Mouse (Mus musculus) heart, embryonic 15.5 days (tissue): ENCODE measurements around the gene Vps26b. TPM values are rescaled to one million over a fixed set of nuclear protein-coding genes. Genes with fewer than 3 reads are reported as not detected.

Experiments
- ATAC-seq: fragments of 200-750 bp; cut with Nextera tagmentation; replicated peaks from 2 replicates; pipeline ENCODE4 v1.8.0; 2017; ENCODE audit warnings: low read depth, moderate TSS enrichment; ENCODE audit not compliant: insufficient number of reproducible peaks, insufficient read depth, low FRiP score
- H3K27ac ChIP-seq: fragments of 300-500 bp; sonication (generic); 2 replicates; pipeline ENCODE4 v1.5.1; 2015; ENCODE audit warnings: mild to moderate bottlenecking, inconsistent platforms
- H3K27me3 ChIP-seq: fragments of 300-500 bp; sonication (generic); 2 replicates; pipeline ENCODE4 v1.6.1; 2015; ENCODE audit warnings: inconsistent platforms
- H3K36me3 ChIP-seq: fragments of 300-500 bp; sonication (generic); 2 replicates; pipeline ENCODE4 v1.6.1; 2015; ENCODE audit warnings: mild to moderate bottlenecking, inconsistent platforms
- H3K4me1 ChIP-seq: fragments of 300-500 bp; sonication (generic); replicated peaks from 2 replicates; pipeline ENCODE4 v1.6.1; 2015; ENCODE audit warnings: inconsistent platforms
- H3K4me2 ChIP-seq: fragments of 300-500 bp; sonication (generic); 2 replicates; pipeline ENCODE4 v1.6.1; 2015; ENCODE audit warnings: inconsistent platforms, mild to moderate bottlenecking, moderate library complexity
- H3K4me3 ChIP-seq: fragments of 300-500 bp; sonication (generic); 2 replicates; pipeline ENCODE4 v1.5.1; 2015; ENCODE audit warnings: mild to moderate bottlenecking, inconsistent platforms
- H3K9ac ChIP-seq: fragments of 300-500 bp; sonication (generic); 2 replicates; pipeline ENCODE4 v1.6.1; 2015; ENCODE audit warnings: mild to moderate bottlenecking, inconsistent platforms
- H3K9me3 ChIP-seq: fragments of 300-500 bp; sonication (generic); replicated peaks from 2 replicates; pipeline ENCODE4 v1.6.1; 2016; ENCODE audit warnings: inconsistent platforms
- WGBS: fragments of 180-500 bp; shearing (Covaris S2); methylation state at CpG from one replicate; pipeline ENCODE4 v1.1.7; 2015; ENCODE audit warnings: mixed read lengths; 5-methylcytosine and 5-hydroxymethylcytosine counted together
- polyA plus RNA-seq: library from polyadenylated mRNA; unstranded; fragments of >200 nt; fragmentation: Nextera tagmentation; extraction: Ambion mirVana; gene quantifications from 2 replicates; pipeline ENCODE4 v1.2.1, GENCODE M21; 2015

The Vps26b gene
- polyA plus RNA-seq, 1 experiment from 2014 or later: 19.0 TPM

DNA sequence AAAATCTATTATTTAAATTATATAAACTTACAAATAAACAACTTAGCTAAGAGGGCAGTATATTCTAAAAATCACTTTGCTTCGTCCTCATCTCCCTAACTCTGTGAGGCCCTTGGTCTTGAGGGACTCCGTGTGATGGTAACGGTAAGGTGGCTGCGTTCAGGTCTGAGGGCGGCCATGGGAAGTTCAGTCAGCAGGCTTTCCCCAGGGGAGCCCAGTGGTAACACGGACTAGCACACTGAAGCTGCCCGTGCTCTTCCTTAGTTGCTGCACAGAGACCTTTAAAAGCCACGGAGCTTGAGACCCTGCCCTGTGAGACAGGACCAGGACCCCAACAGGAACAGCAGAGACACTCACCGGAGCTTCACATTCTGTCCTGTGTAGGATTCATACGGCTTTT is 10.9 kb downstream of the Vps26b start:
- Histone ChIP-seq H3K4me1 (peaks cover 5% of the 10 kb centered on the region; the same call in 1 of the 2 replicates), H3K27me3 (no peaks in the 10 kb centered on the region), H3K9ac (no peak overlapping the region), H3K27ac (no peak overlapping the region), H3K4me3 (no peak overlapping the region), H3K9me3 (no peaks in the 10 kb centered on the region), H3K4me2 (no peak overlapping the region), H3K36me3 (peaks cover 37% of the 10 kb centered on the region)
- 93% methylated on average over 10 of the region's 10 CpGs for WGBS
- ATAC-seq: no peak

DNA sequence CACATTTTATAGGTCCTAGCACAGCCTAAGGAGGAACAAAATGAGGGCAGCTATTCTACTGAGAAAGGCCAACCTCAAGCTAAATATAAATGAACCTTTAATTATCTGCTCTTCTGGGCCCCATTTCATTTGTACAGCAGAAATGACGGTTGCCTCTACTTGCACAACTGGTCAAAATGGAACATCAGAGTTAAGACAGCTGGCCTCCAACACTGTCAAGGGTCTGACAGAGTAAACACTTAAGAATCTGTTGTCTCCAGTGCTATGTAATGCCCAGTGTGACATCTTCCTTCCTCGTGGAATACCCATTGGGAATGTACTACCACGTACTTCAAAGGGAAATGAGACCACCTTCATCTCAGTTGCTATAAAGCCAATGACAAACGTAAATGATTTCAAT is 18.3 kb downstream of the Vps26b start:
- Histone ChIP-seq H3K36me3 (peaks cover 84% of the 10 kb centered on the region), H3K9me3 (no peaks in the 10 kb centered on the region), H3K9ac (no peak overlapping the region), H3K4me3 (no peak overlapping the region), H3K4me1 (no peaks in the 10 kb centered on the region), H3K27me3 (no peaks in the 10 kb centered on the region), H3K4me2 (no peak overlapping the region), H3K27ac (no peak overlapping the region)
- ATAC-seq: no peak
- 81% methylated on average over 4 of the region's 4 CpGs for WGBS

DNA sequence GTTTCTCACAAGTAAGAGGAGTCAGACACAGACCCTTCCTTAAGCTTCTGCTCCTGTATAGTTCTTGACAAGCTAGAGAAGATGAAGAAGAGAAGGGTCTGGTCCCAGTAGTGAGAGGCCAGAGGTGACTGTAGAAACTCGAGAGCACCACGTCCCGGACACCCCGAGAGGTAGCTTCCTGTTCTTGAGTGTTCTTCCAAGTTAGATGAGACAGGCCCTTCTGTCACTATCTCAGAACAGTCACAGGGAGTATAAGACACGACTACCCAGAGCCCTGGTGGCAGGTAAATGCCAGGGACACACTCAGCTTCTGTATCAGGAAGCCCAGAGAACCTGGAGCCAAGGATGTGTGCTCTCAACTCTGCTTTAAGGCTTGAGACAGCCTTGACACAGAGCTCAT is 20.6 kb downstream of the Vps26b start:
- Histone ChIP-seq H3K4me1 (no peaks in the 10 kb centered on the region), H3K36me3 (peaks cover 78% of the 10 kb centered on the region), H3K4me2 (no peak overlapping the region), H3K27me3 (no peaks in the 10 kb centered on the region), H3K9me3 (no peaks in the 10 kb centered on the region), H3K4me3 (no peak overlapping the region), H3K27ac (no peak overlapping the region), H3K9ac (no peak overlapping the region)
- no peak for ATAC-seq
- 79% methylated on average over 5 of the region's 5 CpGs for WGBS

- Histone ChIP-seq H3K4me2 (no peak overlapping the region), H3K27ac (no peak overlapping the region), H3K27me3 (no peaks in the 10 kb centered on the region), H3K4me3 (no peak overlapping the region), H3K9ac (no peak overlapping the region), H3K4me1 (no peaks in the 10 kb centered on the region), H3K36me3 (peaks cover 62% of the 10 kb centered on the region), H3K9me3 (no peaks in the 10 kb centered on the region)
- 87% methylated on average over 5 of the region's 5 CpGs for WGBS
- ATAC-seq: no peak
Measured at GRCm38 (mm10) chr9:27006866-27007265, 23.0 kb downstream of the Vps26b start.

- H3K27ac ChIP-seq: no peak overlapping the region
- H3K27me3 ChIP-seq: no peaks in the 10 kb centered on the region
- no peak overlapping the region for H3K4me3 ChIP-seq
- no peak overlapping the region for H3K4me2 ChIP-seq
- ATAC-seq: no peak
- H3K4me1 ChIP-seq: peaks cover 1% of the 10 kb centered on the region; the same call in 1 of the 2 replicates
- no peaks in the 10 kb centered on the region for H3K9me3 ChIP-seq
- no peak overlapping the region for H3K9ac ChIP-seq
- 87% methylated on average over 1 of the region's 1 CpGs for WGBS
- H3K36me3 ChIP-seq: peaks cover 56% of the 10 kb centered on the region
Measured at GRCm38 (mm10) chr9:27005933-27006332, 23.9 kb downstream of the Vps26b start.

DNA sequence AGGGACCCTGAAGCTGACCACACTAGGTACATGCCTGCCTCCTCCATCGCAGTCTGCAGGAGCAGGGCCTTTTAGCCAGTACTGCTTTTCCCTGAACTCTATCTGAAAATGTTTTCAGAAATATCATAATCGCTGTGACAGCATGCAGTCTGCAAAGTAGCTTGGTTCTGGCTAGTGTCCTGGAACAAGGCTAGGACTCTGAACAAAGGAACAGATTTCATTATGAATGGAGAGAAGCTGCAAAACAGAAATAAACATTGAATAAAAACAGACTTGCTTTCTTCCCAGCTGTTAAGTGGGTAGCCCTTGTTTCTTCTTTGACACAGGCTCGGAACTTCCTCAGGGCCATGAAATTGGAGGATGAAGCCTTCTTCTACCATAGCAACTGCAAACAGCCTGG is 24.6 kb downstream of the Vps26b start:
- H3K4me1 ChIP-seq: peaks cover 7% of the 10 kb centered on the region
- H3K27ac ChIP-seq: no peak overlapping the region
- H3K36me3 ChIP-seq: peaks cover 51% of the 10 kb centered on the region
- no peaks in the 10 kb centered on the region for H3K9me3 ChIP-seq
- WGBS: 90% methylated on average over 3 of the region's 3 CpGs
- H3K4me3 ChIP-seq: no peak overlapping the region
- no peak for ATAC-seq
- no peak overlapping the region for H3K4me2 ChIP-seq
- no peaks in the 10 kb centered on the region for H3K27me3 ChIP-seq
- H3K9ac ChIP-seq: no peak overlapping the region

DNA sequence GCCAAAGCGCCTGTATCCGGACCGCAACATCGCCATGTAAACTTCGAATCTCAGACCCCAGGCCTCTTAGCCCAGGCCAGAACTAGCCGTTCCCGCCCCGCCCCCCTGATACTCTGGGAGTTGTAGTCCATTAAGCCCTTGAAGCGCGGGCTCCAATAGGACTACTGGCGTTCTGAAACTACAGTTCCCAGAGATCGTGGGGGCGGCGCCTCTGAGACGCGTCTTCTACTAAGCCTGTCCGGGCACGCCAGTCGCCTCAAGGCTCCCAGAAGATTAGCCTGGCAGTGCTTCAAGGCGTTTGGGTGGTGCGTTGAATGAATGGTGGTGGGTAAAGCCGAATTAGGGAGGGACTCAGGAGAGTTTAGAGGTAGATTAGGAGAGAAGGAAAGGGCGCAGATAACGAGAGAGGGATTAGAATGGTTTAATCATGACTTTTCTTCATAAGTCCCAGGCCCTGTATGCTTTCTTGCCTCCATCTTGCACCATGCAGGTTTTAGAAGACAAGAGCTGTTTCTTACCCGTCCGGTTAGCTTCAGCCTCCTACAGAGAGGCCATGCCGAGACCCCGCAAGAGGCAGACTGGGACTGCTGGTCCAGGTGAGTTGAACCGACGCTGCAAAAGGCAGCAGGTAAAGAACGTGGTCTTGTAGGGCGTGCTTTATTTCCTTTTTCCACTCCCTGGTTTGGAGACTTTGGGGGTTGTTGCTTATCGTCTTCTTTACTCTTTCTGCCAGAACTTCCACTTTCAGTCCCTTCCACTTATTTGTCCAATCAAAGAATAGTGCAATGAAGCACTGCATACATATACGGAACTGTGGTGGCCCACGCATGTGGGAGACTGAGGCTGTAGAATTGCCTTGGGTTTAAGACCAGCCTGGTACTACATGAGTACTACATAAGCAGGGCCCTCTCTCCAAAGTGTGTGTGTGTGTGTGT is 30.1 kb downstream of the Vps26b start, which contains the start of the genes Acad8 and Thyn1:
Gene Acad8, minus strand, starts transcription at position 106 of the 935 bp plus-strand sequence.
Gene Thyn1, plus strand, starts transcription at position 250 of the 935 bp plus-strand sequence.
- H3K27ac ChIP-seq: peak within 1 kb of the TSS; percentile 31
- H3K36me3 ChIP-seq: peaks cover 6% of the 10 kb centered on the region
- peak within 1 kb of the TSS; percentile 83 for H3K4me2 ChIP-seq
- peak; percentile 99 for ATAC-seq
- no peaks in the 10 kb centered on the region for H3K9me3 ChIP-seq
- WGBS: under 1% methylated on average over 35 of the region's 35 CpGs
- H3K4me1 ChIP-seq: peaks cover 11% of the 10 kb centered on the region
- H3K4me3 ChIP-seq: peak within 1 kb of the TSS; percentile 70
- peak within 1 kb of the TSS; percentile 78 for H3K9ac ChIP-seq
- H3K27me3 ChIP-seq: no peaks in the 10 kb centered on the region

- Histone ChIP-seq H3K27ac (peak overlapping the region; percentile 31), H3K36me3 (no peaks in the 10 kb centered on the region), H3K9ac (peak overlapping the region; percentile 78), H3K27me3 (no peaks in the 10 kb centered on the region), H3K4me1 (peaks cover 11% of the 10 kb centered on the region), H3K9me3 (no peaks in the 10 kb centered on the region), H3K4me2 (peak overlapping the region; percentile 83), H3K4me3 (peak overlapping the region; percentile 70)
- 2% methylated on average over 29 of the region's 29 CpGs for WGBS
- ATAC-seq: peak; percentile 40
Measured at GRCm38 (mm10) chr9:26998669-26999460, 31.0 kb downstream of the Vps26b start.

DNA sequence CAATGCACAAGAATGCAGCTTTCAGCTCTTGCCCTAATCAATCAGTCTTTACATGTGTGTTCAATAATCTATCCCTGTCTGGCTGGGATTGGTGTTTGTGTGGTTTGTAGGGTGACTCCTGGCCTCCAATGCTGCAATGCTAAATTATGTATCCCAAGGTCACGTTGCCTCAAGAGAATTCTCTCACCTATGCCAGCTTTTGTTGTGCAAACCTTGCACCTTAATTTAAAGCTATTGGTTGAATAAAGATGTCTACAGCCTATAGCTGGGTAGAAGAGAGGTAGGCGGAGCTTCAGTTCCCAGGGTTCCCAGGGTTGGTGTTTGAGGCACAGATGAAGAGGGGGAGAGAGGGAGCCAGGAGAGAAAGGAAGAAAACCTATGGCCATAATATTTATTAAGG is 32.4 kb downstream of the Vps26b start:
- H3K4me3 ChIP-seq: no peak overlapping the region
- no peak for ATAC-seq
- peaks cover 11% of the 10 kb centered on the region for H3K4me1 ChIP-seq
- H3K9ac ChIP-seq: no peak overlapping the region
- no peak overlapping the region for H3K27ac ChIP-seq
- no peak overlapping the region for H3K4me2 ChIP-seq
- 93% methylated on average over 2 of the region's 2 CpGs for WGBS
- no peaks in the 10 kb centered on the region for H3K36me3 ChIP-seq
- H3K27me3 ChIP-seq: no peaks in the 10 kb centered on the region
- no peaks in the 10 kb centered on the region for H3K9me3 ChIP-seq

DNA sequence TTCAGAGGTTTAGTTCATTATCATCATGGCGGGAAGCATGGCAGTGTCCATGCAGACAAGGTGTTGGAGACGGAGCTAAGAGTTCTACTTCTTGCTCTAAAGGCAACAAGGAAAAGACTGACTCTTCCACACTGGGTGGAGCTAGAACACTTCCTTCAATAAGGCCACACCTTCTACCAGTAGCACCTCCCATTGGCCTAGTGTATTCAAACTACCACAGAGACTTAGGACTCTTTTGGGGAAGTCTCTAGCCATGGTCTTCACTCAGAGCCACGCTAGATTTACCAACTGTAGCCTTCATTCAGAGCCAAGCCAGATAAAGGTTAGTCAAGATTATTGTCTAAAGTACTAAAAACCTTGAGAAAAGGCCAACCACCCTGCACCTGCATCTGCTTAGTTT is 32.8 kb downstream of the Vps26b start:
- 88% methylated on average over 3 of the region's 3 CpGs for WGBS

GRCm38 (mm10) chr9:26993900-26994299 is 36.0 kb downstream of the Vps26b start:
- no peak for ATAC-seq
- H3K36me3 ChIP-seq: peaks cover 29% of the 10 kb centered on the region
- no peak overlapping the region for H3K4me2 ChIP-seq
- no peak overlapping the region for H3K27ac ChIP-seq
- H3K4me1 ChIP-seq: peaks cover 4% of the 10 kb centered on the region
- H3K27me3 ChIP-seq: no peaks in the 10 kb centered on the region
- WGBS: 76% methylated on average over 3 of the region's 3 CpGs
- H3K4me3 ChIP-seq: no peak overlapping the region
- no peaks in the 10 kb centered on the region for H3K9me3 ChIP-seq
- H3K9ac ChIP-seq: no peak overlapping the region

More for the DNA sequence above, 32.8 kb downstream of the Vps26b start:
- no peak overlapping the region for H3K9ac ChIP-seq
- no peak overlapping the region for H3K4me2 ChIP-seq
- no peak overlapping the region for H3K27ac ChIP-seq
- no peaks in the 10 kb centered on the region for H3K27me3 ChIP-seq
- H3K9me3 ChIP-seq: no peaks in the 10 kb centered on the region
- peaks cover 11% of the 10 kb centered on the region for H3K4me1 ChIP-seq
- H3K4me3 ChIP-seq: no peak overlapping the region
- peaks cover under 1% of the 10 kb centered on the region; the same call in 1 of the 2 replicates for H3K36me3 ChIP-seq
- ATAC-seq: no peak
